Mouse (Mus musculus) testis, adult 2 months (tissue): ENCODE measurements around the gene F10. TPM values are rescaled to one million over a fixed set of nuclear protein-coding genes. Genes with fewer than 3 reads are reported as not detected.

Experiments
- H3K27ac ChIP-seq: fragments of 200-500 bp; 2 replicates; pipeline ENCODE4 v1.5.1; 2012; ENCODE audit warnings: low read depth, low read length; ENCODE audit not compliant: control insufficient read depth, insufficient read depth
- H3K27me3 ChIP-seq: fragments of 200-500 bp; 2 replicates; pipeline ENCODE4 v1.6.1; 2012; ENCODE audit warnings: mild to moderate bottlenecking, low read length, moderate library complexity; ENCODE audit not compliant: control insufficient read depth, insufficient read depth
- H3K36me3 ChIP-seq: fragments of 200-500 bp; 2 replicates; pipeline ENCODE4 v1.6.1; 2012; ENCODE audit warnings: mild to moderate bottlenecking, low read length; ENCODE audit not compliant: control insufficient read depth, insufficient read depth
- H3K4me1 ChIP-seq: fragments of 200-500 bp; 2 replicates; pipeline ENCODE4 v1.6.1; 2012; ENCODE audit warnings: low read length; ENCODE audit not compliant: control insufficient read depth, insufficient read depth
- H3K4me3 ChIP-seq: fragments of 200-500 bp; 2 replicates; pipeline ENCODE4 v1.5.1; 2012; ENCODE audit warnings: low read depth, mild to moderate bottlenecking, low read length, moderate library complexity, mixed read lengths; ENCODE audit not compliant: control insufficient read depth
- CTCF ChIP-seq: fragments of 200-500 bp; IDR thresholded peaks from 2 replicates; pipeline ENCODE4 v1.5.1; 2012; ENCODE audit warnings: low read depth, mild to moderate bottlenecking, inconsistent platforms, low read length, moderate library complexity; ENCODE audit not compliant: control insufficient read depth, insufficient read depth, insufficient replicate concordance
- POLR2A ChIP-seq: fragments of 200-500 bp; IDR thresholded peaks from 2 replicates; pipeline ENCODE4 v1.6.1; 2012; ENCODE audit warnings: low read depth, mild to moderate bottlenecking, inconsistent platforms, low read length, moderate library complexity; ENCODE audit not compliant: control insufficient read depth
- polyA plus RNA-seq: library from polyadenylated mRNA; depleted of rRNA; stranded (reverse); fragments of >200 nt; gene quantifications from 2 replicates; pipeline ENCODE4 v1.2.3, GENCODE M21; 2012; rRNA removed

F10 gene
- 0.86 and 1.0 TPM in 2 replicates for polyA plus RNA-seq

DNA sequence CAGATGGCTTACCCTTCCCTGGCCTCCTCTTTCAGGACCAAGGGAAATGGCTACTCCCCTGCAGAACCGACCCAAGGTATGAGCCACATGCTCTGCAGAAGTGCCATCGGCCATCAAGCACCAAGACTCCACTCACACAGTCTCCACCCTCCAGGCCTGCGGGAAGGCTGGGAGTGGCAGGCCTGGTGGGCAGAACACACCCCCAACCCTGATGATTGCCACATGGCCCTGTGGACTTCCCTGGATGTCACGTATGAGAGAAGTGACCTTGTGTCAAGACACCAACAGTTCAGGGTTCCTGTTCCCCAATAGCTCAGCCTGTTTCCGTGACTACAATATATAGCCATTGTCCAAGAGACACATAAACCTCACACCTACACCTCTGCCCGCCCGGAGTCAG lies at the start of gene F10:
F10 (plus strand) TSS at position 294 of the 400 bp plus-strand sequence.
- H3K27me3 ChIP-seq, result no peaks in the 10 kb centered on the region
- H3K27ac ChIP-seq, result no peak within 1 kb of the TSS
- H3K4me3 ChIP-seq, result no peak within 1 kb of the TSS
- TF ChIP-seq CTCF (no peak), POLR2A (no peak)
- no peaks in the 10 kb centered on the region for H3K4me1 ChIP-seq
- no peaks in the 10 kb centered on the region for H3K36me3 ChIP-seq

GRCm38 (mm10) chr8:12987571-12987970 lies 49.5 kb upstream of the F10 start:
- Histone ChIP-seq H3K36me3 (no peaks in the 10 kb centered on the region), H3K4me1 (no peaks in the 10 kb centered on the region)
- TF ChIP-seq POLR2A (no peak), CTCF (no peak)

GRCm38 (mm10) chr8:12988722-12989430 lies 48.2 kb upstream of the F10 start:
- no peaks in the 10 kb centered on the region for H3K36me3 ChIP-seq
- no peak overlapping the region for H3K4me3 ChIP-seq
- H3K27me3 ChIP-seq, result no peaks in the 10 kb centered on the region
- H3K27ac ChIP-seq, result no peak overlapping the region
- TF ChIP-seq CTCF (peak; percentile 39; the same call in 1 of the 2 replicates), POLR2A (no peak)
- no peaks in the 10 kb centered on the region for H3K4me1 ChIP-seq

More at GRCm38 (mm10) chr8:12987571-12987970, 49.5 kb upstream of the F10 start:
- Histone ChIP-seq H3K27me3 (no peaks in the 10 kb centered on the region), H3K27ac (no peak overlapping the region), H3K4me3 (no peak overlapping the region)

DNA sequence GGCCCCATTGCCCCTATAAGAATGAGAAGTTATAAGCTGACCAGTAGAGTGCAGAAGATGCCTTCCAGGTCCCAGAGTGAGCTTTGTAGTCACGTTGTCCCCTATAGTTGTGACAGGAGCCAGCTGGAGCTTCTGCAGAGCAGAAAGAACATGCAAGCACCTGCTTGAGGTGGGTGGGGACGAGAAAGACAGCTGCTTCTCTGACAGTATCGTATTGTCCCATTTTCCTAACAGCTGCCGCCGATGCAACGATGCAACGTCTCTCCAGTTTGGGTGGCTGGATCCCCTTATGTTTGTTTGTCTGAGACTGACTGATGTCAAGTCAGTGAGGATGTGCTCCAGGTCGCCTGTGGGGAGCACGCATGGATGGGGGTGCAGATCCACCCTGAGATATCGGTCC lies 45.7 kb upstream of the F10 start:
- no peaks in the 10 kb centered on the region for H3K4me1 ChIP-seq
- no peak overlapping the region for H3K27ac ChIP-seq
- TF ChIP-seq POLR2A (no peak), CTCF (no peak)
- H3K4me3 ChIP-seq, result no peak overlapping the region
- H3K27me3 ChIP-seq, result no peaks in the 10 kb centered on the region
- H3K36me3 ChIP-seq, result no peaks in the 10 kb centered on the region

GRCm38 (mm10) chr8:12994468-12994867 lies 42.6 kb upstream of the F10 start:
- Histone ChIP-seq H3K27ac (no peak overlapping the region), H3K27me3 (no peaks in the 10 kb centered on the region), H3K4me3 (no peak overlapping the region), H3K36me3 (no peaks in the 10 kb centered on the region), H3K4me1 (no peaks in the 10 kb centered on the region)
- no peak for TF ChIP-seq CTCF
- no peak for TF ChIP-seq POLR2A

DNA sequence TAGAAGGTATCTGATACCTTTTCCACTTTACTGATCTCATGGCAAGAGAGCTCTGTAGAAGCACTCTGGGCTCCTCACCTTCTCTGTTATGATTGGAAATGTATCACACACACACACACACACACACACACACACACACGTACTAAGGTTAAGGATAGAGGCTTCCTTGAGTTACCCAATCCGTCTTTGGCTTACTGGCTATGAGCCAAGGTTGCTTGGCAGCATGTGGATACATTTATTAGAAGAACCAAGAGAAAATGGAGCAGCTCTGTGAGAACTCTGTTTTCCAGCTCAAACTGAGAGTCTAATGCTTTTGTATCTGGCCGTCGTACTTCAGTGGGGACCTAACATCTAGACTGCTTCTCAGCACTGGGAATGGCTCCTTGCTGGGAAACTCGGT lies 41.6 kb upstream of the F10 start:
- TF ChIP-seq CTCF (no peak), POLR2A (no peak)
- Histone ChIP-seq H3K27ac (no peak overlapping the region), H3K4me3 (no peak overlapping the region), H3K36me3 (no peaks in the 10 kb centered on the region), H3K4me1 (no peaks in the 10 kb centered on the region), H3K27me3 (no peaks in the 10 kb centered on the region)

DNA sequence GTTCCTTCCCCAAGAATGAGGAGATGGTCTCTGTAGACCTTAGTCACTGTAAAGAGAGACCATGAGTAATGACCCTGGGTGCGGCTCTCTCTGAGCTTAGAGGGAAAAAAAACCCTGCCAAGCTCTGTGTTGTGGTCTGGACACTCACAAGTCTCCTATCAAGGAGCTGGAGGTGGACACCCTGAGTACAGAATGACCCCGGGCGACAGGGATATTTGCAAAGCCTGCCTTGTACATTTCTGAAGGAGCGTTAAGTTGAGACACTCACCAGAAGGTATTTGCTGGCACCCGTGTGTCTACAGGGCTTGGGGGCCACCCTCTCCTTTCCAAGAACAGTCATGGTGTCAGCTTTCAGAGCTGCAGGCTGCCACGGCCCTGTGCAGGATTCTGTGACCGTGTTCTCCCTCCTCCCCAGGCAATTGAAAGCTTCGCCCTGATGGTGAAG lies 40.3 kb upstream of the F10 start:
- H3K4me3 ChIP-seq, result no peak overlapping the region
- H3K36me3 ChIP-seq, result no peaks in the 10 kb centered on the region
- H3K27me3 ChIP-seq, result no peaks in the 10 kb centered on the region
- H3K4me1 ChIP-seq, result no peaks in the 10 kb centered on the region
- H3K27ac ChIP-seq, result no peak overlapping the region
- TF ChIP-seq CTCF (no peak), POLR2A (no peak)
